Mouse (Mus musculus): ENCODE data around the gene Lrrc43. TPM values are rescaled to one million over a fixed set of nuclear protein-coding genes. Genes with fewer than 3 reads are reported as not detected.
A peak's percentile ranks its signal among the peaks of the same experiment; 100 is the strongest.

Lrrc43 gene
- total RNA-seq (2021), result not detected
- long read RNA-seq, experiment 1, result 0 reads
- long read RNA-seq, experiment 2, result 0 reads

DNA sequence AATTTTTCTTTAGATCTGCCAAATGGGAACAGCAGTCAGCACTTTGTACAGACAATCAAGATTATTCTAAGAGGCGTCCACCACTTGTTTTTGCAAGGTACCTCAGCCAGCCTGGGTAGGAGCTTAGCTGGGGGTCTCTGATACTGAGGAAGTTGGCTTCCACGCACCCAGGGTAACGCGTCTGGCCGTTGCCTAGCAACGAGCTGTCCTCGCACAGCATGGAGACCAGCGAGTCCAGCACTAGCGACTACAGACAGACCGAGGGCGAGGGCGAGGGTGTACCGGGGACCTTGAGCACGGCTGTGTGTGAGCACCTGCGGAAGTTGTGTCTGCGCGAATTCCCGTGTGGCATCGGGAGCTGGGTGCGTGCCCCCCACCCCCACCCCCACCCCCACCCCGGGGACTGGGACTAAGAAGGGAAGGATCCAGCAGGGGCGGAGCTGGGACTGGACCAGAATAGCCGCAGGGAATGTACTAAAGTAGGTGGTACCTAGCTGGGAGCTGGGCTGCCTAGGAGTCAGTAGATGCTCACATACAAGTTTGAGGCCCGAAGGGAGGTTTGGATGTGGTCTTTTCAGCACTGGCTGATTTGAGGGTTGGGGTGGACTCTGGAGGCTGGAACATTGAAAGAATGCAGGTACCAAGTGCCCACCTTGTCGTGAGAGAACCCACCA is at the start of gene Lrrc43, which contains the start of gene Il31:
Gene Lrrc43 (plus strand): TSS at position 194 of the 674 bp plus-strand sequence.
Gene Il31 (minus strand): TSS at position 378 of the 674 bp plus-strand sequence.
- intact Hi-C loops (cut with DNase I; ENCODE audit: low total_unique reads), result no loop called here
- DNase-seq, result no peak

- intact Hi-C loops (cut with DNase I; ENCODE audit: low total_unique reads), result no loop called here
- DNase-seq, result peak; percentile 60
Measured at GRCm38 (mm10) chr5:123439312-123439711, 49.8 kb upstream of the Lrrc43 start.

- intact Hi-C loops (cut with DNase I; ENCODE audit: low total_unique reads), result loop anchor here (10.0 kb wide), 1 partner anchor 185 kb away; the partner anchor contains the start of gene Wdr66
- peak; percentile 35 for DNase-seq
Measured at GRCm38 (mm10) chr5:123439941-123440340, 49.2 kb upstream of the Lrrc43 start.

DNA sequence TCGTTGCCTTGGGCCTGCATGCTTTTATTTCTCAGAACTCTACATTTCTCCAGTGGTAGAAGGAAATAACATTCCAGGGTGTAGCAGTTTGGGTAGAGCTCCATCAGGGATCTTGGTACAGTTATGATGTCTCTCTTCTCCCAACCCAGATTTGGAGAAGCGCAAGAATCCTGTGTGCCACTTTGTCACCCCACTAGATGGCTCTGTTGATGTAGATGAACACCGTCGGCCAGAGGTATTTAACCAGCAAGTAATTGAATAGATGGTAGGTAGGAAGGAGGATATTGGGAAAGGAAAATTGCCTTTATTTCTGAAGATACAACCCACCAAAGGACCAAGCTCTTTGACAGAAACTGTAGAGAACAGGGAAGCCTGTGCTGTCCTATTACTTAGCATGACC is 48.4 kb upstream of the Lrrc43 start:
- intact Hi-C loops (cut with DNase I; ENCODE audit: low total_unique reads), result loop anchor here (10.0 kb wide), 1 partner anchor 186 kb away; the partner anchor contains the start of gene Wdr66
- no peak for DNase-seq

DNA sequence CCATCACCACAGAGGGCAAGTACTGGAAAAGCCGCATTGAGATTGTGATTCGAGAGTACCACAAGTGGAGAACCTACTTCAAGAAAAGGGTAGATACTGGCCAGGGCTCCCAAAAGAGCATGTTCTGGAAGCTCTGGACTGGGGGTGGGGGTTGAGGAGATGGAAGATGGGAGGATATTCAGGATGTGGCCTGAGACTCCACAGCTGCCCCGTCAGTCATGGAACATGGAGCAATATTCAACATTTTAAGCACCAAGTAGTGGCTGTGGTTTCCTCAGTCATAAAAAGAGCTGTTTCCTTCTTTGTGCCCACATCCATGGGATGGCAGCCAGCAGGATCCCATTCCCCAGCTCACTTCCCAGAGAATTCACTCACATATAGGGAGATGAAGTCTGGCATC is 46.8 kb upstream of the Lrrc43 start:
- DNase-seq, result no peak
- intact Hi-C loops (cut with DNase I; ENCODE audit: low total_unique reads), result loop anchor here (10.0 kb wide), 1 partner anchor 187 kb away; the partner anchor contains the start of gene Wdr66

DNA sequence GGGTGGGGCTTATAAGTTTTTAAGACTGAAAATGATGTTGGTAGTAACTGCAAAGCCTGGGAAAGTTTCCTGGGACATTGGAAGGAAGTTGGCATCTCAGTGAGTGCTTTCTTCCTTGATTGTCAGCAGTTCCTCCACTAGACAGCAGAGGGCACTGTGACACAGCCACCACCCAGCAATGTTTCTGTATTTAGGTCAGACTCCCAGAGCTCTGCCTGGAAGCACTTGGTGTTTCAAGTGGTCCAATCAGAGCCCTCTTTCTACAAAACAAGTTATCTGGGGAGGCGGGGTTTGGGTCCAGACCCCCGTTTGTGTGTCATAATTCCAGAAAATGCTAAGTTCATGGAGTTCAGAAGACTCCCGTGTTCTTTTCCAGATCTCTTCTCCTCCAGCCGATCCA is 45.0 kb upstream of the Lrrc43 start:
- peak; percentile 62 for DNase-seq
- intact Hi-C loops (cut with DNase I; ENCODE audit: low total_unique reads), result loop anchor here (10.0 kb wide), 1 partner anchor 189 kb away; the partner anchor contains the start of gene Wdr66

DNA sequence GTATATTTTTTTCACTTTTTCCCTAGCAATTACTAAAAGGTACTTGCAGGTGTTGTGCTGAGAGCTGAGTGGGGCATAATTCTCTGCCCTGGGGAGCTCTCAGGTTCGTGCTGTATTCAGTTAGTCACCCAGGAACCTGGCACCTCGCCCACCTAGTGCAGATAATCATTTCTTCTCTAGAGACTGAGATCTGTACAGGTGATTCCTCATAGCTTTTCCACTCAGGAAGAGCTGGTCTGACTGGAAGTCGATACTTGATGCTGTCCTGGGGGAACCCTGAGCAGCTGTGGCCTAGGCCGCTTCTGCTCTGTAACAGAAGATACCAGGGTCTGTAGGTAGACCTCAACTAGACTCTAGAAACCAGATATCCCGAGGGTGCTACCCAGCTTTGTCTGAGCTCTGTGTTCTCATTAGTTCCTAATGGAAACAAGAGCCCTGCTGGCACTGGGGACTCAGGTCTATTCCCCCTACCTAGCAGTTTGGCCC is 44.2 kb upstream of the Lrrc43 start:
- intact Hi-C loops (cut with DNase I; ENCODE audit: low total_unique reads), result loop anchor here (10.0 kb wide), 1 partner anchor 190 kb away; the partner anchor contains the start of gene Wdr66
- no peak for DNase-seq

GRCm38 (mm10) chr5:123451886-123452285 is 37.2 kb upstream of the Lrrc43 start:
- no peak for DNase-seq
- intact Hi-C loops (cut with DNase I; ENCODE audit: low total_unique reads), result loop anchor here (5.0 kb wide), 2 partner anchors 50 to 65 kb away; no protein-coding TSS in a partner anchor

DNA sequence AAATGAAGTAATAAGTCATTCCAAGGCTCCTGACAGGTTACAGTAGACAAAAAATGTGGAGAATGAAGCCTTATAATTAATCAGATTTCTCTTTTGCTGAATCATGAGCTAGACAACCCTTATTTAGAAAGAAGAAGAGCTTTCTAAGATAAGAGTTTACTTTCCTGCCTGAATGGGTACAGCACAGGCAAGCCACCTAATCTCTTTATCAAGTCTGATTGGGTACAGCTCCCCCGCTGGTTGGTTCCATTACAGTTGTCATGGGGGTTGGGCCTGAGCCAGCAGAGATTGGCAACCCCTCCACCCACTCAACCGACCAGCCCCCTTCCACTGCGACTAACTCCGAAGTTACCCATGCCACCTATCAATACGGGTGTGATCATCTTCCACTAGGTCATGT is 27.7 kb upstream of the Lrrc43 start:
- no peak for DNase-seq
- intact Hi-C loops (cut with DNase I; ENCODE audit: low total_unique reads), result no loop called here

GRCm38 (mm10) chr5:123464638-123465037 is 24.5 kb upstream of the Lrrc43 start:
- intact Hi-C loops (cut with DNase I; ENCODE audit: low total_unique reads), result no loop called here
- DNase-seq, result no peak

DNA sequence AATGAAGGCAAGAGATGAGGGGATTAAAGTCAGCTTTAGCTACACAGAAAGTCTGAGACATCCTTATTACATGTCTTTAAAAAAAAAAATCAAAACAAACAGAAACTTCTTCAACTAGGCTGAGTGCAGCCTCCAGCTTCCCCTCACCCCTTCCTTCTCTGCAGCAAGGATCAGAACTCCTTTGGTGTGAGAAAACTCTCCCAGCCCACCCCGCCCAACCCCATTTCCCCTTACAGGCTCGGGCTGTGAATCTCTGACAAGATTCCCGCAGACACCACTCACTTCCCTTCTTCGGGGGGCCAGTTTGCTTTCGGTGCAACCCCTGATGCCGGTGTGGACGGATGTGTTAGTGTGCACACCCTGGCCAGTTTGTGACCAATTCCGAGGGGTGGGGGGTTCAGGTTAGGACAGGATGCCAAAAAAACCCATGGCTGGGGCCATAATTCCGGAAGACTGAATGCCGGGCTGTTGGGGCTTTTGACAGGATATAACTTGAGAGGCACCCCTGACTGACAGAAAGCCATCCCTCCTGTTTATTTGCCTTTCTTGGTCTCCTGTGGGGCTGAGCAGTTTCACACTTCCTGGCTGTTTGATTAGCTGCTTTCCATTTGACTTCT is 18.2 kb upstream of the Lrrc43 start:
- intact Hi-C loops (cut with DNase I; ENCODE audit: low total_unique reads), result no loop called here
- DNase-seq, result no peak

DNA sequence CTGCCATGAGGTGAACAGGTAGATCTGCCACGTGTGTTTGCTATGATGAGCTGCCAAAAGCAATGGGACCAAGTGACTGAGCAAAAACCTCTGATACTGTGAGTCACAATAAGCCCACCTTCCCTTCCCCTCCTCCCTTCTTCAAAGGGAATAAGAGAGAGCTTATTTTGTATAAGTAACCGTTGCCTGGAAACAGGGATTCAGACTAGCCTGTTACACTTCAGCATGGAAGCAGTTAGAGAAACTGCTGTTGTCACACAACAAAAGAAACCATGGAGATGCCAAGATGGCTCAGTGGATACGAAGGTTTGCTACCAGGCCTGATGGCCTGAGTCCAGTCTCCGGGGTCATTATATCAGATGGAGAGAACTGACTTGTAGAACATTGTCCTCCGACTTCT is 15.3 kb upstream of the Lrrc43 start:
- no peak for DNase-seq
- intact Hi-C loops (cut with DNase I; ENCODE audit: low total_unique reads), result no loop called here

GRCm38 (mm10) chr5:123487659-123488395 is 1.3 kb upstream of the Lrrc43 start:
- DNase-seq, result no peak
- intact Hi-C loops (cut with DNase I; ENCODE audit: low total_unique reads), result no loop called here

GRCm38 (mm10) chr5:123489935-123490334 is 830 bp downstream of the Lrrc43 start:
- peak; percentile 53 for DNase-seq
- intact Hi-C loops (cut with DNase I; ENCODE audit: low total_unique reads), result no loop called here

DNA sequence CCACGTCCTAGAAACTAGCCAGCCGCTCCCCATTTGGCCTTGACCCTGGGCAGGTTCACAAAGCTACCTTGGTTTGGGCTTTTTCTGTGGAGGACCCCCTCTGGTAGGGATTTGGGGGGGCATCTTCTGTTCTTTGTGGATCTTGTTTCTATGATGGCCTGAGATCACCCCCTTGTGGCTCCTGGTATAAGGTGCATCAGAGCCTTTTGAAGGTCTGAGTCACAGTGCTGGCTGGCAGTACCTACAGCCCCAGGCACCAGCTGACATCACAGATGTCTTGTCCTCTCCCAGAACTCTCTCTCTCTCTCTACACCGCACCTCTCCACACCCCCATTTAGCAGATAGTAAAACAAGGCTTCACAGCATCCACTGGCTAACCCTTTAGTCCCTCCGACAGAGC is 10.6 kb downstream of the Lrrc43 start:
- DNase-seq, result no peak
- intact Hi-C loops (cut with DNase I; ENCODE audit: low total_unique reads), result loop anchor here (5.0 kb wide), 2 partner anchors 47 to 127 kb away; no protein-coding TSS in a partner anchor

DNA sequence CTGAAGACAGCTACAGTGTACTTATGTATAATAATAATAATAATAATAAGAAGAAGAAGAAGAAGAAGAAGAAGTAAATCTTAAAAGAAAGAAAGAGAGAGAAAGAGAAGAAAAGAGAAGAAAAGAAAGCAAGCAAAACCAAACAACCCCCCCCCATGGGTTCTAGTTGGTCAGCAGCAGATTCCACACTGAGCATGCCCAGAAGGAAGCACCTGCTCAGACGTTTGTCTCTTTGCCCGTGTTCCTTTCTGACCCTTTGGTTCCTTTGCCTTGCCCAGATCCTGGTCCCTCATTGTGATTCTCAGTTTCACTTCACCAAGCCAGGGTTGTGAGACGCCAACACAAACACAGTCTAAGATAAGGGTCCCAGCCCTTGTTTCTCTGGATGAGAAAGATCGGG is 12.9 kb downstream of the Lrrc43 start:
- no peak for DNase-seq
- intact Hi-C loops (cut with DNase I; ENCODE audit: low total_unique reads), result loop anchor here (5.0 kb wide), 2 partner anchors 50 to 130 kb away; no protein-coding TSS in a partner anchor

- DNase-seq, result peak; percentile 71
- intact Hi-C loops (cut with DNase I; ENCODE audit: low total_unique reads), result no loop called here
Measured at GRCm38 (mm10) chr5:123507936-123508723, 19.0 kb downstream of the Lrrc43 start.

DNA sequence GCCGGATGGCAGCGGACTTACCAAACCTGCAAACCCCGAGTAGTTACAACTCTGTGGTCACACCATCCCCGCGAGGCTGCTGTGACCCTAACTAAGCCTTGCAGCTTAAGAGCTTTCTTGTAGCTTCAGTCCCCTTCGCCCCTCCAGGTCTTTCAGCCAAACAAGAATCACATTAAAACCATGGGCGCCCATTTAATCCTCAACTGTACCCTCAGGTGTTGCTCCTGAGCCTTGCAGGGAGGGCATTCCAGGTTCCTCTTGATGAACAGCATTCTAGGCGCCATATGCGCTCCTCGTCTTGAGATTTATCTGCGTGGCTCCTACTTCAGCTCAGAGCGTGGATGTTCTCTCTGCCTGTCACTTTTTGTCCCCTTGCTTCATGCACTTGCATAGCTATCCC is 19.8 kb downstream of the Lrrc43 start:
- intact Hi-C loops (cut with DNase I; ENCODE audit: low total_unique reads), result no loop called here
- DNase-seq, result no peak

- DNase-seq, result no peak
Measured at GRCm38 (mm10) chr5:123510160-123510559, 21.1 kb downstream of the Lrrc43 start, which contains the start of gene B3gnt4. B3gnt4 (plus strand) TSS chr5:123510460.

More at GRCm38 (mm10) chr5:123510160-123510559, 21.1 kb downstream of the Lrrc43 start, which contains the start of gene B3gnt4:
- intact Hi-C loops (cut with DNase I; ENCODE audit: low total_unique reads), result no loop called here

All from gastrocnemius, postnatal 14 days (tissue).